Mouse (Mus musculus) adrenal gland, postnatal 4 days (tissue): Measurements from ENCODE around the gene Polr3g. TPM values are rescaled to one million over a fixed set of nuclear protein-coding genes. Genes with fewer than 3 reads are reported as not detected.
A peak's percentile ranks its signal among the peaks of the same experiment; 100 is the strongest.
"Not testable (repeated sequence)": the region's sequence is repeated elsewhere in the genome, so short reads cannot be mapped to it uniquely, and the experiment has no call there.

Experiments used
- DNase-seq, 2 experiments: peaks; one replicate each; pipeline ENCODE4 v3.0.0; 2021 to 2022; ENCODE audit warnings: low spot score in 2 of 2, mixed read lengths in 2 of 2
- total RNA-seq, 2 experiments: library from RNA; stranded (reverse); gene quantifications; 2 replicates each; pipeline ENCODE4 v1.2.3; 2021

Gene Polr3g
- total RNA-seq, 2 experiments from 2014 or later: 5.6 to 9.1 TPM

- no peak for DNase-seq
Observed at GRCm38 (mm10) chr13:81690477-81690876, 20.3 kb downstream of the Polr3g start.

DNA sequence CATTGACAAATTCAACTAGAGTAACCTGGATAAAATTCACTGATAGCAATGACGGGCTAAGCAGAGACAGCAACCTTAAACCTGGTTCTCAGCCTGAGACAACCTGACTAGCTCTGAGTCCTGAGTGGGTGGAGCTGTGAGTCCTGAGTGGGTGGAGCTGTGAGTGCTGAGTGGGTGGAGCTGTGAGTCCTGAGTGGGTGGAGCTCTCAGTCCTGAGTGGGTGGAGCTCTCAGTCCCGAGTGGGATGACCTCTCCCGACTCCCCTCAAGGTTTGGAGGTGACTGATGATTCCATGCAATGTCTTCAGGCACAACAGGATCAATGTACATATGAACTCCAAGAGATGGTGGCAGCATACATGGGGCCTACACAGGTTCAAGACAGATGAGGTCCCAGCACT, 21.2 kb downstream of the Polr3g start:
- DNase-seq: no peak

DNA sequence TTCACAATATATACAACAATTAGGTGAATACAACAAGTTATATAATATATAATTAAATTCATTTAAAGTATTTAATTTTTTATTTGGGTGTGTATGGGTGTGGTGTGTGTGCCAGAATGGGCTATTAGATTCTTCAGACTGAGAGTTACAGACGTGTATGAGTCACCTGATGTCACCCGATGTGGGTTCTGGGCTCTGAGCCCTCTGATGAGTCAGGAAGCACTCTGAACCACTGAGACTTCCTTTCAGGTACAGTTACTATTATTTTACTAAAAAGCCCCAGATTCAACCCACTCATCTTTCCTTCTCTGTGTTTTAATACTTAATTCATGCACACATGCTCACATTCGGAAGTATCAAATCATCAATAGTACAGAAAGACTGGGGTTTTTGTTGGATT, 25.9 kb downstream of the Polr3g start:
- DNase-seq: no peak

GRCm38 (mm10) chr13:81684258-81684657, 26.6 kb downstream of the Polr3g start:
- DNase-seq: no peak

DNA sequence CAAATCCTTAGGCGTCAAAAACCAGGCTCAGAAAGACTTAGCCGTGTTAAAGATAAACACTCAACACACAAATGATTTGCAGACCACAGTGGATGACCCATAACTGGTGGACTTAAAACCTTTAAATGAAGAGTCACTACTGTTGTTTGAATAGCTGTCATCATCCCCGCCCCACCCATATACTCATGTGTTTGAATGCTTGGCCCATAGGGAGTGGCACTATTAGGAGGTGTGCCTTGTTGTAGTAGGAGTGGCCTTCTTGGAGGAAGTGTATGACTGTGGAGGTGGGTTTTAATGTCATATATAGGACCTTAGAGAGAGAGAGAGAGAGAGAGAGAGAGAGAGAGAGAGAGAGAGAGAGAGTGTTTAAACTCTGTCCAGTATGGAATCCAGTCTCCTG, 27.7 kb downstream of the Polr3g start:
- DNase-seq: no peak

GRCm38 (mm10) chr13:81675333-81675732, 35.5 kb downstream of the Polr3g start:
- no peak for DNase-seq

- DNase-seq: no peak
Observed at GRCm38 (mm10) chr13:81667713-81668112, 43.1 kb downstream of the Polr3g start.

DNA sequence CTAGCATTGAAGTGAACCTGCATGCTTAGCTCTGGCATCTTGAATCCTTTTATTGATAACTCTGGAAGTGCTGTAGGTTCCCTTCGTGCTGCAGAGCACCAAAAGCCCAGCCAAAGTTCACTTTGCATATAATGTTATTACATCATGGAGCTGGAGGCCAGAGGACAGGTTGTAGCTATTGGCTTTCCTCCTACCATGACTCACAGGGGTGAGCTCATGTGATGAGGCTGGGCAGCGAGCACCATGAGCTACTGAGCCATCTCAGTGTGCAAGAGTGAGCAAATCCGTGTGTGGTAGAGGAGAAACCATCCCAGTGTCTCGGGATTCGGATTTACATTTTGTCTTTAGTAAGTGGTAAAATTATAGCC, 46.5 kb downstream of the Polr3g start:
- no peak for DNase-seq

- DNase-seq: no peak
Observed at GRCm38 (mm10) chr13:81663566-81664330, 47.1 kb downstream of the Polr3g start.

DNA sequence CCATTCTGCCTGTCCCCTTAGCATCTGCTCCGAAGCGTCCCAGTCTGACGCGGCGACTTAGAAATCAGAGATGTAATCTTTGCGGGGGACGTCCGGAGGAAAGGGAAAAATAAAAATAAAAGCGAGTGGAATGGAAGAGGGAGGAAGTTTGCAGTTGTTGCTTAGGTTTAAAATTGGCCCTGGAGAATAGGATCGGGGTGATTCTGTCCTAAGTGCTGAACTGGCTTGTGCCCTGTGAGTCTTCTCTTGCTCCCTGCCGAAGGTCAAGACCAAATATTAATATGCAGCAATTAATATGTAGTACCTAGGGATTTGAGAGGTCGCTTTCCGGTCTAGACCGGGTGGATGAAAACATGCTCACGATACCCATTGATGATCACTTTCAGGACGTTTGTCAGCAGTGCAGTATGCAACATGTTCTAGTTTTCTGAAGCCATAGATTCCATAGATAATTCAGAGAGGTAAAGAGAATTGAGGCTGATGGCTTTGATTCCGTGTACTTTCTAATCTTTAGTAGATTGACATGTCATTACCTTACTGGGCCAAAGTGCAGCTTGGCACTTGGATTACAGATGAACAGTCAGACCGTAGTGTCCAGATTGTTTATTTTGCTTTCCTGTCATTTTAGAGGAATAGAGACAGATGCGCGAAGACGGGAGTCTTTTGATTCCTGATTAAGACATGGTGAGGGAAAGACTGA, 52.6 kb downstream of the Polr3g start:
- DNase-seq: no peak

GRCm38 (mm10) chr13:81657351-81658052, 53.3 kb downstream of the Polr3g start, which contains the start of gene Lysmd3:
TSS of gene Lysmd3 (plus strand) at chr13:81657663.
- DNase-seq: peak; percentile 85 to 87

DNA sequence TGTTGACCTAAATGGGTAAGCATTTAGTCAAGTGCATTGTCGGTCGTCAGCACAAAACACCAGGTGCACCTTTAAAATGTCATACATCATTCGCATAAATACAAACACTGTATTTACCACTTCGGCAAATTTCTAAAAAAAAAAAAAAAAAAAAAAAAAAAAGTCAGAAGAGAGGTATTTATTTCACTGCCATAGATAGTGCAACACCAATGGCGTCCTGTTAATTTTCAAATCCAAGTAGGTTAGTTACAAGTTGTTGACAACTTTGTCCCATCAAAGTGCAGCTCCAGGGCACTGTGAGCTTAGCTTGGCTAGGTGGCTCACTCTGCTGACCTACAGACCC, 53.8 kb downstream of the Polr3g start:
- no peak for DNase-seq

DNA sequence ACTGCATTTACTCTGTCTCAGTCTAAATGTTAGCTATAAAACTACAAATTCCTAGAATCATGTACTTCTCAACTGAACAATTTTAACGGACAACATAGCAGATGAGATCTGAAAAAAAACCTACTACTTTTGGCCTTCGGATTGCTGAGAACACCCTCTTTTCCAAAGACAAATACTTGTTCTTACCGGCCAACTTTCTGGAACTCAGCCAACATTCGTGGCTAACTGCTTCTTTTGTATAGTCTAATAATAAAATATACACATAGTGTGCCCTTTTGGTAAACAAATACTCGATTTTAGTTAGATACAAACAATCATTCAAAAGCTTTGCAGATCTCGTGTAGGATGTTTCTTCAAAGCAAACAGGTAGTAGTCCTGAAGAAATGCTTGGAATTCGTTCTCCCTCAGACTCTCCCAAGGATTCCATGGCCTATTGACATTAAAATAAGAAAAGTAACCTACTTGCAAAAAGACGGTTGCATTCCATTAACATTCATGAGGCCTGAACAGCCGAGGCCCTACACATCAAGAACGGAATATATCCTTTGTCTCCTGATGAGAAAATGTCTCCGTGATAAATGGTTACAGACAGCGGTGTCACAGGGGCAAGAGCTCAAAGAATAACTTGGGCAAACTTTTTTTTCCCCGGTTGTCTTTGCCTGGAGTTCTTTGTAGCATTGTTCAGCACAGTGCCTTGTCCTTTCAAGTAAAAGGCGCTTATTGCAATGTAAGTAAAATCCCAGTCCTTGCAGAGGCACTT, 54.5 kb downstream of the Polr3g start:
- DNase-seq: no peak

DNA sequence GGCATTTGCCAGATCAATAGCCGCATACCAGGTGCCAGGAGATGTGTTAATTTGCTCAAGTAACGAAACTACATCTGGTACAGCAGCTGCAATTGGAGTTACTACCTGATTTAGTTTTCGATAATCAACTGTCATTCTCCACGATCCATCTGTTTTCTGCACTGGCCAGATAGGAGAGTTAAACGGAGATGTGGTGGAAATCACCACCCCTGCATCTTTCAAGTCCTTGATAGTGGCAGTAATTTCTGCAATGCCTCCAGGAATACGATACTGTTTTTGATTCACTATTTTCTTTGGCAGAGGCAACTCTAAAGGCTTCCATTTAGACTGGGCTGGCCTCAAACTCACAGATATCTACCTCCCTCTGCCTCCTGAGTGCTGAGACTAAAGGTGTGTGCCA, 60.4 kb downstream of the Polr3g start:
- not testable (repeated sequence) for DNase-seq

DNA sequence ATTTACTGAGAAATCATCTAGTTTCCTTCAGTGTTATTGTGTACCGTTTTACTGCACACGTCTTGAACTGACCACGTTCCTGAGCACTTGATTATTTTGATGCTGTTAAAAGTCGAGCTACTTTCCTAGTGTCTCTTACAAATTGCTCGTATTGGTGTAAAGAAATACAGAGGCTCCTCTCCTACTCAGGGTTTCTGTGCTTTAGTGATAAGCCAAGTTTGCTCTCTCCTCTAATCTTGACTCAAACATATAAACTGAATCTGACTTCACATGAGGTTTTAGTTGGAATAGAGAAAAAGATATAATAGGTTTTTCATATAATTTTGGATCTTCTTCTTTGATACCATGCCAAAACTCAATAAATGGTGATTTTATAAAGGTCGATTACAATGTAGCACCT, 64.5 kb downstream of the Polr3g start:
- no peak for DNase-seq

GRCm38 (mm10) chr13:81644047-81644565, 66.7 kb downstream of the Polr3g start:
- DNase-seq: no peak

- DNase-seq: no peak
Observed at GRCm38 (mm10) chr13:81642491-81643149, 68.2 kb downstream of the Polr3g start.

DNA sequence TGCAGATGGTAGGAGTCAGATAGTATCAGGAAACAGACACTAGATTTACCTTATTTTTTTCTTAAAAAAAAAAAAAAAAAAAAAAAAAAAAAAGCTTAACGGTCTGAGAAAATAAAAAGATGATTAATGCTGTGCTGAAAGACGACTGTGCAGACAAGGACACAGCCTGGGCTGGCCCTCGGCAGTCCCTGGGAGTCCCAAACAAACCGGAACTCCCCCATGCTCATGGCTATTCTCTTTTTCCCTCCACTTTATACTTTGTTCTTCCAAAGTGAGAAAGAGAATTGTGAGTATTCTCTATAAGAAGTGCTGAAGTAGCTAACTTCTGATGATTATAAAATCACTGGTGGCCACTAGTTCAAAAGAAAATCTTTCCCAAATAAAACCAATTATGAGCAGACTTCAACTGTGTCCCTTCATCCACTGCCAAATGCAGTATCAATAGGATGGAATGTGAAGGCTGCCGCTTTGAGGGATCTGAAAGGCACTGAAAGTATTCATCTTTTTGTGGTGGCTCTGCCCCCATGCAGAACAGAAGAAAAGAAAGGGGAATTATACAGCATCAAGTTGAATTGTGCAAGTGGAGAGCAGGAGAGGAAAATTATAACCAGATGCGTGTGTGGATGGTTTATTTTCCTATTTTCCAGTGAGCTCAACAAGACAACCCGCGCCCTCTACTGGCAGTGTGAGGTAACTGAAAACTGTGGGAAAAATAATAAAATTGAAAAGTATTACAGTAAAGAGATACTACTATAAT, 69.3 kb downstream of the Polr3g start:
- no peak for DNase-seq

DNA sequence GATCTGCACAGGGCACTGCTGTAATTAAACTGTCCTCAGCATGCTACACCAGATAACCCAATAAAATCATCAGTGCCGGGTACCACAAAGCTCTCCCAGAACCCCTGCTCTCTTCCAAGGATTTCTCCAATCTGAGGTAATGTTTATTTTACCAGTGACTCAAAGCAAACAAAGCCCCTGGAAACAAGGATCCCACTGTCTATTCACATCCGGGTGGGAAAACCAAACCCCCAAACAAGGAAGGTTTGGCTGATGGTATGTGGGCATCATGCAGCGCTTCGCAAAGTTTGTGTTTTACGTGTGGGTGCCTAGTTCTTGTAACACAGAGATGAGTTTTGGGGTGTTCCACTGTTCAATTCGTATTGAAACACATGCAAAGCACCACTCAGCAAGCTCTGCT, 69.9 kb downstream of the Polr3g start:
- no peak for DNase-seq

DNA sequence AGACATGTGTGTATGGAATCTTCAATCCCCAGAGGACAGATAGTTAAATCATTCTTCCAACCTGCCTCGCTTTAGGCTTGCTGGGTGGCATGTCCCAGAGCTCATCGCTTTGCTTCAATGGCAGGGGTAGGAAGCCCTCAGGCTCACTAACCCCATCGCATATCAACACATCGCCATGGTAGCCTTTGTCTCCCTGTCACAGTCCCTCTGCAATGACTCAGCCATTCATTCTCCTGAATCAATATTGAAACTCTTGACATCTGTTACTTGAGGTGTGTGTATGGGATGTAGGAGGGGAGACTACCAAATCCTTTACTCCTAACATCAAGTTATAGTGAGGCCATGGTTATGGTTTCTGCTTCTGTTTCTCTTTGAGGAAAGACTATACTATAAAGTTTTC, 71.2 kb downstream of the Polr3g start:
- no peak for DNase-seq
